Mouse (Mus musculus) neural tube, embryonic 11.5 days (tissue): Measurements from ENCODE around the gene Tchhl1. TPM values are rescaled to one million over a fixed set of nuclear protein-coding genes. Genes with fewer than 3 reads are reported as not detected.
"Not testable (repeated sequence)": the region's sequence is repeated elsewhere in the genome, so short reads cannot be mapped to it uniquely, and the experiment has no call there.

Experiments used
- ATAC-seq: fragments of 200-750 bp; cut with Nextera tagmentation; 2 replicates; pipeline ENCODE4 v1.8.0; 2017; ENCODE audit warnings: moderate number of reproducible peaks, mild to moderate bottlenecking, moderate TSS enrichment, moderate library complexity; ENCODE audit not compliant: insufficient read depth, low FRiP score, low TSS enrichment
- DNase-seq: peaks from one replicate; pipeline ENCODE4 v3.0.0-alpha.2; 2015; ENCODE audit warnings: low spot score
- H3K27ac ChIP-seq: fragments of 300-500 bp; sonication (generic); 2 replicates; pipeline ENCODE4 v1.5.1; 2014; ENCODE audit warnings: low read depth, mild to moderate bottlenecking, low read length
- H3K27me3 ChIP-seq: fragments of 300-500 bp; sonication (generic); 2 replicates; pipeline ENCODE4 v1.6.1; 2014; ENCODE audit warnings: mild to moderate bottlenecking, low read length, mixed read lengths; ENCODE audit not compliant: control insufficient read depth, insufficient read depth
- H3K36me3 ChIP-seq: fragments of 300-500 bp; sonication (generic); 2 replicates; pipeline ENCODE4 v1.6.1; 2014; ENCODE audit warnings: mild to moderate bottlenecking, low read length, moderate library complexity, mixed read lengths; ENCODE audit not compliant: control insufficient read depth, insufficient read depth
- H3K4me1 ChIP-seq: fragments of 300-500 bp; sonication (generic); 2 replicates; pipeline ENCODE4 v1.6.1; 2014; ENCODE audit warnings: low read length, mixed read lengths; ENCODE audit not compliant: control insufficient read depth, insufficient read depth
- H3K4me2 ChIP-seq: fragments of 300-500 bp; sonication (generic); 2 replicates; pipeline ENCODE4 v1.6.1; 2014; ENCODE audit warnings: low read depth, mild to moderate bottlenecking, moderate library complexity
- H3K4me3 ChIP-seq: fragments of 300-500 bp; sonication (generic); 2 replicates; pipeline ENCODE4 v1.5.1; 2014; ENCODE audit warnings: low read depth, low read length
- H3K9ac ChIP-seq: fragments of 300-500 bp; sonication (generic); 2 replicates; pipeline ENCODE4 v1.6.1; 2014; ENCODE audit warnings: mild to moderate bottlenecking, low read length
- H3K9me3 ChIP-seq: fragments of 300-500 bp; sonication (generic); 2 replicates; pipeline ENCODE4 v1.6.1; 2016; ENCODE audit warnings: low read length; ENCODE audit not compliant: control insufficient read depth
- WGBS: fragments of 180-500 bp; shearing (Covaris S2); extraction: QIAGEN DNeasy Blood & Tissue Kit; methylation state at CpG from one replicate; pipeline ENCODE4 v1.1.7; 2014; 5-methylcytosine and 5-hydroxymethylcytosine counted together
- polyA plus RNA-seq: library from polyadenylated mRNA; unstranded; fragments of >200 nt; fragmentation: Nextera tagmentation; extraction: Ambion mirVana; gene quantifications from 2 replicates; pipeline ENCODE4 v1.2.1, GENCODE M21; 2014

The Tchhl1 gene
- polyA plus RNA-seq, 1 experiment from 2014 or later, result not detected

GRCm38 (mm10) chr3:93493992-93494391, 25.4 kb downstream of the Tchhl1 start:
- no peaks in the 10 kb centered on the region for H3K4me1 ChIP-seq
- ATAC-seq (peak; percentile 79), DNase-seq (peak; percentile 43)
- H3K9ac ChIP-seq, result no peak overlapping the region
- no peaks in the 10 kb centered on the region for H3K27me3 ChIP-seq
- no peaks in the 10 kb centered on the region for H3K9me3 ChIP-seq
- H3K4me3 ChIP-seq, result no peak overlapping the region
- H3K36me3 ChIP-seq, result no peaks in the 10 kb centered on the region
- H3K27ac ChIP-seq, result no peak overlapping the region
- 2% methylated on average over 4 of the region's 4 CpGs for WGBS
- no peak overlapping the region for H3K4me2 ChIP-seq

GRCm38 (mm10) chr3:93494774-93495173, 26.2 kb downstream of the Tchhl1 start:
- not testable (repeated sequence) for H3K36me3 ChIP-seq, H3K9ac ChIP-seq, H3K4me2 ChIP-seq, DNase-seq, H3K4me1 ChIP-seq, H3K27ac ChIP-seq, H3K27me3 ChIP-seq, H3K4me3 ChIP-seq, ATAC-seq, H3K9me3 ChIP-seq
- WGBS, result 25% methylated on average over 5 of the region's 5 CpGs

GRCm38 (mm10) chr3:93497131-93497530, 28.6 kb downstream of the Tchhl1 start:
- Histone ChIP-seq H3K36me3 (no peaks in the 10 kb centered on the region), H3K4me3 (no peak overlapping the region), H3K4me2 (no peak overlapping the region), H3K27me3 (no peaks in the 10 kb centered on the region), H3K9ac (no peak overlapping the region), H3K4me1 (no peaks in the 10 kb centered on the region), H3K9me3 (no peaks in the 10 kb centered on the region), H3K27ac (no peak overlapping the region)
- DNase-seq (no peak), ATAC-seq (no peak)
- 80% methylated on average over 3 of the region's 3 CpGs for WGBS

GRCm38 (mm10) chr3:93499129-93499528, 30.6 kb downstream of the Tchhl1 start:
- Histone ChIP-seq H3K4me1 (no peaks in the 10 kb centered on the region), H3K9me3 (no peaks in the 10 kb centered on the region), H3K27me3 (no peaks in the 10 kb centered on the region), H3K36me3 (no peaks in the 10 kb centered on the region), H3K9ac (no peak overlapping the region), H3K4me3 (no peak overlapping the region), H3K27ac (no peak overlapping the region), H3K4me2 (no peak overlapping the region)
- ATAC-seq (no peak), DNase-seq (no peak)

- DNase-seq (no peak), ATAC-seq (no peak)
- H3K4me1 ChIP-seq, result no peaks in the 10 kb centered on the region
- no peak overlapping the region for H3K4me3 ChIP-seq
- H3K27ac ChIP-seq, result no peak overlapping the region
- H3K4me2 ChIP-seq, result no peak overlapping the region
- no peak overlapping the region for H3K9ac ChIP-seq
- H3K27me3 ChIP-seq, result no peaks in the 10 kb centered on the region
- H3K9me3 ChIP-seq, result no peaks in the 10 kb centered on the region
- 86% methylated on average over 7 of the region's 7 CpGs for WGBS
- H3K36me3 ChIP-seq, result no peaks in the 10 kb centered on the region
These were observed 36.1 kb downstream of the Tchhl1 start for GRCm38 (mm10) chr3:93504536-93505189.

DNA sequence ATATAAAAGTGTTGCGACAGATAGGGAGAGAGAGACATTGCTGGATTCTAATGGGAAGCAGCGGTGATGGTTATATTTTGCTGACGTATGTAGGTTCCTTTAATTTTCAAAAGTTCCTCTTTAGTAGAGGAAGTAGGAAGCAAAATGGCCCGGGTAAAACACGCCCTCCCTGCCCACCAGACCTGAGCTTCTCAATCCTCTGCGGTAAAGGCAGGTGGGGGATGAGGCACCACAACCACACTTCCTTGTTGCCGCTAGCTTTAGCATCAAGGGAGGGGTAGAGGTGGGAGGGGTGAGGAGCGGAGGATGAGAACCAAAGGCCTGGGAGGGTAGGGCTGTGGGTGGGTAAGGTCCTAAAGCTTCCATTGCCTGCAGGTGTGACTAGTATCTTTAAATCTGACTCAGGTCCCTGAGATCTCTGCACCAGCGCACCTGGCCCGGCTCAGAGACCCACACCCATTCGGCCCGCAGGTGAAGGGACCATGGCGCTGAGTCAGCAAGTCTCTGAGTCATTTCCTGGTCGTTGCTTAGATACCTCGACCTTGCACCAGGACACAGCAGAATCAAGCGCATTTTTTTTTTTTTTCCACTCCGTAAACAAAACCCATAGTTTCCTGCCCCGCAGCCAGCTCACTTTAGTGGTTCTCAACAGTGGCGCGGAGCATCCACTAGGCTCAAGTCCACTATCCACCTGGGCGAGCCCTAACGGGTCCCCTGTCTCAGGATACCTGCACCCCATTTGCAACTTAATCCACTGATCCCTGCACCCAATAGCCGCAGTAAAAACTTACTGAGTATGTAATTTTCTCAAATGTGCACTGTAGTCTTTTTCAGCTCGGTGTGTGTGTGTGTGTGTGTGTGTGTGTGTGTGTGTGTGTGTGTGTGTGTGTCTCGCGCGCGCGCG, 37.7 kb downstream of the Tchhl1 start:
- Histone ChIP-seq H3K9ac (no peak overlapping the region), H3K4me3 (no peak overlapping the region), H3K4me1 (no peaks in the 10 kb centered on the region), H3K36me3 (no peaks in the 10 kb centered on the region), H3K27me3 (no peaks in the 10 kb centered on the region), H3K4me2 (no peak overlapping the region), H3K9me3 (no peaks in the 10 kb centered on the region), H3K27ac (no peak overlapping the region)
- ATAC-seq (no peak), DNase-seq (no peak)
- 43% methylated on average over 30 of the region's 30 CpGs for WGBS

GRCm38 (mm10) chr3:93506881-93507325, 38.3 kb downstream of the Tchhl1 start:
- no peaks in the 10 kb centered on the region for H3K27me3 ChIP-seq
- no peak overlapping the region for H3K4me3 ChIP-seq
- DNase-seq, result no peak
- no peak overlapping the region for H3K4me2 ChIP-seq
- H3K4me1 ChIP-seq, result no peaks in the 10 kb centered on the region
- H3K9me3 ChIP-seq, result no peaks in the 10 kb centered on the region
- H3K36me3 ChIP-seq, result no peaks in the 10 kb centered on the region
- H3K27ac ChIP-seq, result no peak overlapping the region
- ATAC-seq, result no peak
- H3K9ac ChIP-seq, result no peak overlapping the region
- WGBS, result 81% methylated on average over 5 of the region's 5 CpGs

GRCm38 (mm10) chr3:93509301-93509700, 40.7 kb downstream of the Tchhl1 start:
- 78% methylated on average over 1 of the region's 1 CpGs for WGBS
- ATAC-seq (no peak), DNase-seq (no peak)

DNA sequence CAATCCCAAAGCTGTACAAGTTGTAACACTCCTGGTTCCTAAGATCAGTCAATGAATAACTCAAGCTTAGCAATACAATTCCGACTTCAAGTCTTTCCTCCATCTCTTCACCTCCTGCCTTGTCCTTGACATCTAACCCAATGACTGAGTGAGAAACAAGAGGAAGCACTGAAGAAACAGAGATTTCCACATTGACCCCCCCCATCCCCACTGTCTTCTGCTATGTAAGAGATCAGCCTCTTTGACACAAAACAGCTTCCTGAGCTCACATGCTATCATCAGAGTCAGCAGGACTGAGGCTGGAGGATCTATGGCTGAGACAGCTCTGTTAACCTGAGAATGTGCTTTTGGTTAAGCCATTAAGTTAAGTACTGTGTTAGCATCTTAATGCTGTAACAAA, 42.5 kb downstream of the Tchhl1 start:
- ATAC-seq (no peak), DNase-seq (no peak)
- H3K4me3 ChIP-seq, result no peak overlapping the region
- H3K4me2 ChIP-seq, result no peak overlapping the region
- no peaks in the 10 kb centered on the region for H3K4me1 ChIP-seq
- H3K9me3 ChIP-seq, result no peaks in the 10 kb centered on the region
- H3K27ac ChIP-seq, result no peak overlapping the region
- H3K27me3 ChIP-seq, result no peaks in the 10 kb centered on the region
- 67% methylated on average over 1 of the region's 1 CpGs for WGBS
- no peak overlapping the region for H3K9ac ChIP-seq
- no peaks in the 10 kb centered on the region for H3K36me3 ChIP-seq

More at GRCm38 (mm10) chr3:93509301-93509700, 40.7 kb downstream of the Tchhl1 start:
- H3K4me3 ChIP-seq, result no peak overlapping the region
- H3K4me1 ChIP-seq, result no peaks in the 10 kb centered on the region
- H3K4me2 ChIP-seq, result no peak overlapping the region
- H3K36me3 ChIP-seq, result no peaks in the 10 kb centered on the region
- H3K27me3 ChIP-seq, result no peaks in the 10 kb centered on the region
- H3K27ac ChIP-seq, result no peak overlapping the region
- H3K9me3 ChIP-seq, result no peaks in the 10 kb centered on the region
- H3K9ac ChIP-seq, result no peak overlapping the region
